Mouse (Mus musculus) ES-E14 (cell line): ENCODE data around the gene Abr.

ENCODE experiments used
- CHD2 ChIP-seq: IDR thresholded peaks from 2 replicates; pipeline ENCODE4 v1.6.1; 2014; ENCODE audit warnings: mild to moderate bottlenecking, low read depth, low read length, inconsistent platforms
- HCFC1 ChIP-seq: IDR thresholded peaks from 2 replicates; pipeline ENCODE4 v1.6.1; 2012; ENCODE audit warnings: low read length, inconsistent platforms, borderline replicate concordance; ENCODE audit not compliant: insufficient read depth
- MAFK ChIP-seq: IDR thresholded peaks from 2 replicates; pipeline ENCODE4 v1.6.1; 2014; ENCODE audit warnings: mild to moderate bottlenecking, low read depth, low read length, inconsistent platforms; ENCODE audit not compliant: insufficient read depth
- ZC3H11A ChIP-seq: IDR thresholded peaks from 2 replicates; pipeline ENCODE4 v1.6.1; 2012; ENCODE audit warnings: low read depth, mild to moderate bottlenecking, inconsistent platforms, low read length, borderline replicate concordance
- ZNF384 ChIP-seq: IDR thresholded peaks from 2 replicates; pipeline ENCODE4 v1.6.1; 2012; ENCODE audit warnings: low read depth, low read length, inconsistent platforms

DNA sequence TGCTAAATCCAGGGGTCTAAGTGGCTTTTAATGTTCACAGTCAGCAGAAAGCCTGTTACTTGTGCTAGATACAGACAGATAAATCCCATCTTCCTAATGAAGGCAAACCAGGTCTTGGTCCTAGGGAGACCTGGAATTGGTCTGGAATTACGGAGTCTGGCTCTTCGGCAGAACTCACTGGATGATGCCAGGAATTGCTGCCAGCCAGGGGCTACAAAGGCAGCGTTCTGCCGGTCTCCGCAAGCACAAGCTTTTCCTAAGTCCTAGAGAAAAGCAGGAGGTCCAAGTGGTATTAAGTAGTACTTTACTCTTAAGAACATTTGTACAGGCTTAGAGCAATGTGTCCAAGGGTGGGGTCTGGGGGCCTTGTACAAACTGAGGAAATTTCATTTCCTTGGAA, 237.8 kb downstream of the Abr start:
- TF ChIP-seq CHD2 (no peak), ZNF384 (no peak), ZC3H11A (no peak), MAFK (no peak), HCFC1 (no peak)
